Mouse (Mus musculus) kidney, adult 11 months (tissue): ENCODE results near the gene Krt77.

ENCODE experiments used
- DNase-seq: peaks from one replicate; pipeline ENCODE4 v3.0.0; 2022

Gene Krt77

GRCm38 (mm10) chr15:101829441-101829840, 40.1 kb downstream of the Krt77 start:
- no peak for DNase-seq

- no peak for DNase-seq
These were observed 47.7 kb downstream of the Krt77 start for GRCm38 (mm10) chr15:101821786-101822185.

GRCm38 (mm10) chr15:101817875-101818274, 51.6 kb downstream of the Krt77 start, which contains the start of gene Krt2:
TSS of gene Krt2 (minus strand) at chr15:101818169.
- DNase-seq = no peak
